Mouse (Mus musculus) activated CD4-positive, CD25-positive, alpha-beta regulatory T cell, adult 9 weeks (primary cell): Measurements from ENCODE around the gene Qrfpr. TPM values are rescaled to one million over a fixed set of nuclear protein-coding genes. Genes with fewer than 3 reads are reported as not detected.

ENCODE experiments used
- polyA plus RNA-seq: library from polyadenylated mRNA; unstranded; fragments of 100-300 nt; shearing (Covaris generic); gene quantifications from one replicate; pipeline ENCODE4 v1.2.1, GENCODE M21; 2017

The Qrfpr gene
- polyA plus RNA-seq, result not detected

DNA sequence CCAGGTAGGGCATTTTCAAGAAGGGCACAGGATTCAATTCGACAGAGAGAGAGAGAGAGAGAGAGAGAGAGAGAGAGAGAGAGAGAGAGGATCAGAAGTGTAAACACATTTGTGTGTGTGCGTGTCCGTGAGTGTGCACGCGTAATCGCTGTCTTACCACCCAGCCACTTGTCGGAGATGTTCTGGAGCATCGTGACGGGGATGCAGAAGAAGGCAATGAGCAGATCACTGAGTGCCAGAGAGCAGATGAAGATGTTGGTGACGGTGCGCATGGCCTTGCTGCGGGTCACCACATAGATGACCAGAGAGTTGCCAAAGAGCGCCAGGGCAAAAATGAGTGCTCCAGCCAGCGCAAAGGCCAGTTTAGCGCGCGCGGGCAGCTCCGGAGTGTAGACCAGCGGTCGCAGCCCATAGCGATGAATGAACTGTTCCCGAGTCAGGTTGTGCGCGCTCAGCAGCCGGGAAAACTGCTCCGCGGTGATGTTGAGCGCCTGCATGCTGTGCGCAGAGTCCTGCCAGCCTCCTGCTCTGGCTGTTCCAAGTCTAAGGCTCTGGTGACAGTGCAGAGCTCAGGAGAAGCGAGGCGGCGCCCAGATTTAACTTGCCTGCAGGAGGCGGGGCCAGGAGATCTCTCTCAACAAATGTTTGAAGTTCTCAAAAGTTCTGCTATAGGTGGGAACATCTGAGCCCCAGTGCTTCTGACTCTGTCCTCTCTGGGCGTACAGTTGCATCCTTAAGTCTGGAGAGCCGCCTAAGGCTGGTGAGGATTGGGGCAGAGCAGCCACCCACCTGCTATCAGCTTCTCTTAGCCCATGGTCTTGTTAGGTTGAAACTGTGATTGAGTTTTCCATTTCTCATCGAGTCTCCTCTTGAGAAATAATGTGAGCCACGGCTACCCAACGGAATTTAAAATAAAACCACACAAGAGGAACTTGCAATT, at the start of gene Qrfpr:
Qrfpr (minus strand) TSS at position 571 of the 940 bp plus-strand sequence.

GRCm38 (mm10) chr3:36150934-36151686, 71.0 kb downstream of the Qrfpr start, which contains the start of gene D3Ertd254e:
D3Ertd254e (plus strand) TSS chr3:36151017.

Other genes starting within 250 kb of the Qrfpr start
- gene Mccc1, start 221.6 kb downstream of the Qrfpr start, polyA plus RNA-seq, result 32.7 TPM
- gene Ccdc144b, start 168.8 kb downstream of the Qrfpr start, polyA plus RNA-seq, result not detected
- gene Acad9, start 156.3 kb downstream of the Qrfpr start, polyA plus RNA-seq, result 73.4 TPM
- 4.4 TPM for gene D3Ertd254e, start 71.3 kb downstream of the Qrfpr start, polyA plus RNA-seq